Mouse (Mus musculus): ENCODE measurements around the gene Ace2. TPM values are rescaled to one million over a fixed set of nuclear protein-coding genes. Genes with fewer than 3 reads are reported as not detected.

Ace2 gene
- polyA plus RNA-seq, 1 experiment from 2014 or later: 47.7 TPM

- WGBS: 27% methylated on average over 3 of the region's 3 CpGs
- Histone ChIP-seq H3K27me3 (ENCODE audit: control insufficient read depth, insufficient read depth, low read length) (no peaks in the 10 kb centered on the region), H3K4me3 (ENCODE audit: low read depth, low read length) (no peak overlapping the region), H3K9me3 (ENCODE audit: control insufficient read depth, low read length) (no peaks in the 10 kb centered on the region), H3K9ac (ENCODE audit: low read length) (no peak overlapping the region), H3K27ac (replicated peaks) (no peak overlapping the region), H3K4me2 (replicated peaks; ENCODE audit: low read depth) (no peak overlapping the region), H3K36me3 (ENCODE audit: control insufficient read depth, insufficient read depth, low read length) (no peaks in the 10 kb centered on the region), H3K4me1 (replicated peaks; ENCODE audit: control insufficient read depth, insufficient read depth) (no peaks in the 10 kb centered on the region)
- TF ChIP-seq CTCF (IDR thresholded peaks at IDR 0.05; ENCODE audit: low read depth): peak; percentile 85
- TF ChIP-seq EP300 (optimal IDR thresholded peaks at IDR 0.05): no peak
- DNase-seq (ENCODE audit: low spot score): peak; percentile 40
- ATAC-seq (ENCODE audit: low FRiP score, low TSS enrichment): peak; percentile 74
Measured at GRCm38 (mm10) chrX:164183844-164184243, 44.7 kb downstream of the Ace2 start.

GRCm38 (mm10) chrX:164189880-164190279 lies 50.7 kb downstream of the Ace2 start:
- no peaks in the 10 kb centered on the region for H3K36me3 ChIP-seq (ENCODE audit: control insufficient read depth, insufficient read depth, low read length)
- H3K4me1 ChIP-seq (replicated peaks; ENCODE audit: control insufficient read depth, insufficient read depth): no peaks in the 10 kb centered on the region
- no peak overlapping the region for H3K27ac ChIP-seq (replicated peaks)
- no peak overlapping the region for H3K4me2 ChIP-seq (replicated peaks; ENCODE audit: low read depth)
- H3K4me3 ChIP-seq (ENCODE audit: low read depth, low read length): no peak overlapping the region
- no peak overlapping the region for H3K9ac ChIP-seq (ENCODE audit: low read length)
- no peak for TF ChIP-seq CTCF (IDR thresholded peaks at IDR 0.05; ENCODE audit: low read depth)
- no peak for TF ChIP-seq EP300 (optimal IDR thresholded peaks at IDR 0.05)
- no peaks in the 10 kb centered on the region for H3K27me3 ChIP-seq (ENCODE audit: control insufficient read depth, insufficient read depth, low read length)
- no peaks in the 10 kb centered on the region for H3K9me3 ChIP-seq (ENCODE audit: control insufficient read depth, low read length)
- ATAC-seq (ENCODE audit: low FRiP score, low TSS enrichment): no peak
- DNase-seq (ENCODE audit: low spot score): no peak

- DNase-seq (ENCODE audit: low spot score): no peak
- ATAC-seq (ENCODE audit: low FRiP score, low TSS enrichment): no peak
- WGBS: 85% methylated on average over 2 of the region's 2 CpGs
- H3K9ac ChIP-seq (ENCODE audit: low read length): no peak overlapping the region
- H3K4me3 ChIP-seq (ENCODE audit: low read depth, low read length): no peak overlapping the region
- H3K36me3 ChIP-seq (ENCODE audit: control insufficient read depth, insufficient read depth, low read length): no peaks in the 10 kb centered on the region
- no peaks in the 10 kb centered on the region for H3K4me1 ChIP-seq (replicated peaks; ENCODE audit: control insufficient read depth, insufficient read depth)
- no peaks in the 10 kb centered on the region for H3K27me3 ChIP-seq (ENCODE audit: control insufficient read depth, insufficient read depth, low read length)
- no peak overlapping the region for H3K27ac ChIP-seq (replicated peaks)
- TF ChIP-seq EP300 (optimal IDR thresholded peaks at IDR 0.05): no peak
- no peak for TF ChIP-seq CTCF (IDR thresholded peaks at IDR 0.05; ENCODE audit: low read depth)
- H3K4me2 ChIP-seq (replicated peaks; ENCODE audit: low read depth): no peak overlapping the region
- no peaks in the 10 kb centered on the region for H3K9me3 ChIP-seq (ENCODE audit: control insufficient read depth, low read length)
Measured at GRCm38 (mm10) chrX:164197679-164198078, 58.5 kb downstream of the Ace2 start.

- no peak overlapping the region for H3K4me2 ChIP-seq (replicated peaks; ENCODE audit: low read depth)
- TF ChIP-seq CTCF (IDR thresholded peaks at IDR 0.05; ENCODE audit: low read depth): no peak
- no peak for TF ChIP-seq EP300 (optimal IDR thresholded peaks at IDR 0.05)
- ATAC-seq (ENCODE audit: low FRiP score, low TSS enrichment): no peak
Measured at GRCm38 (mm10) chrX:164200547-164200946, 61.4 kb downstream of the Ace2 start.

GRCm38 (mm10) chrX:164221989-164222388 lies 82.9 kb downstream of the Ace2 start:
- 74% methylated on average over 2 of the region's 2 CpGs for WGBS
- H3K4me2 ChIP-seq (replicated peaks; ENCODE audit: low read depth): no peak overlapping the region
- no peak overlapping the region for H3K4me3 ChIP-seq (ENCODE audit: low read depth, low read length)
- no peaks in the 10 kb centered on the region for H3K27me3 ChIP-seq (ENCODE audit: control insufficient read depth, insufficient read depth, low read length)
- peak; percentile 15 for DNase-seq (ENCODE audit: low spot score)
- no peak overlapping the region for H3K9ac ChIP-seq (ENCODE audit: low read length)
- H3K36me3 ChIP-seq (ENCODE audit: control insufficient read depth, insufficient read depth, low read length): no peaks in the 10 kb centered on the region
- no peaks in the 10 kb centered on the region for H3K9me3 ChIP-seq (ENCODE audit: control insufficient read depth, low read length)
- no peaks in the 10 kb centered on the region for H3K4me1 ChIP-seq (replicated peaks; ENCODE audit: control insufficient read depth, insufficient read depth)
- no peak for ATAC-seq (ENCODE audit: low FRiP score, low TSS enrichment)
- H3K27ac ChIP-seq (replicated peaks): no peak overlapping the region
- TF ChIP-seq CTCF (IDR thresholded peaks at IDR 0.05; ENCODE audit: low read depth) (peak; percentile 52), EP300 (optimal IDR thresholded peaks at IDR 0.05) (no peak)

More at GRCm38 (mm10) chrX:164200547-164200946, 61.4 kb downstream of the Ace2 start:
- WGBS: 73% methylated on average over 5 of the region's 5 CpGs
- Histone ChIP-seq H3K27me3 (ENCODE audit: control insufficient read depth, insufficient read depth, low read length) (no peaks in the 10 kb centered on the region), H3K9me3 (ENCODE audit: control insufficient read depth, low read length) (no peaks in the 10 kb centered on the region), H3K27ac (replicated peaks) (no peak overlapping the region), H3K9ac (ENCODE audit: low read length) (no peak overlapping the region), H3K36me3 (ENCODE audit: control insufficient read depth, insufficient read depth, low read length) (no peaks in the 10 kb centered on the region), H3K4me3 (ENCODE audit: low read depth, low read length) (no peak overlapping the region), H3K4me1 (replicated peaks; ENCODE audit: control insufficient read depth, insufficient read depth) (no peaks in the 10 kb centered on the region)
- DNase-seq (ENCODE audit: low spot score): no peak

- Histone ChIP-seq H3K4me2 (replicated peaks; ENCODE audit: low read depth) (no peak overlapping the region), H3K27me3 (ENCODE audit: control insufficient read depth, insufficient read depth, low read length) (no peaks in the 10 kb centered on the region), H3K4me1 (replicated peaks; ENCODE audit: control insufficient read depth, insufficient read depth) (no peaks in the 10 kb centered on the region), H3K4me3 (ENCODE audit: low read depth, low read length) (no peak overlapping the region), H3K27ac (replicated peaks) (no peak overlapping the region), H3K9ac (ENCODE audit: low read length) (no peak overlapping the region), H3K9me3 (ENCODE audit: control insufficient read depth, low read length) (no peaks in the 10 kb centered on the region), H3K36me3 (ENCODE audit: control insufficient read depth, insufficient read depth, low read length) (no peaks in the 10 kb centered on the region)
- DNase-seq (ENCODE audit: low spot score): peak; percentile 16
- WGBS: 48% methylated on average over 8 of the region's 8 CpGs
- TF ChIP-seq CTCF (IDR thresholded peaks at IDR 0.05; ENCODE audit: low read depth) (no peak), EP300 (optimal IDR thresholded peaks at IDR 0.05) (no peak)
- ATAC-seq (ENCODE audit: low FRiP score, low TSS enrichment): peak; percentile 81
Measured at GRCm38 (mm10) chrX:164233380-164233779, 94.2 kb downstream of the Ace2 start.

Other genes with a start within 250 kb of the Ace2 start
- gene Ap1s2, start 230.3 kb upstream of the Ace2 start, polyA plus RNA-seq (2015; fragmentation: Nextera tagmentation; extraction: Ambion mirVana): 9.4 and 9.7 TPM in 2 replicates
- 34.8 and 40.3 TPM in 2 replicates for gene Zrsr2, start 180.7 kb upstream of the Ace2 start, polyA plus RNA-seq (2015; fragmentation: Nextera tagmentation; extraction: Ambion mirVana)
- gene Car5b, start 111.3 kb upstream of the Ace2 start, polyA plus RNA-seq (2015; fragmentation: Nextera tagmentation; extraction: Ambion mirVana): 3.8 and 4.2 TPM in 2 replicates
- 8.9 and 9.5 TPM in 2 replicates for gene Siah1b, start 62.8 kb upstream of the Ace2 start, polyA plus RNA-seq (2015; fragmentation: Nextera tagmentation; extraction: Ambion mirVana)
- 1.5 and 1.7 TPM in 2 replicates for gene Cltrn, start 50.5 kb upstream of the Ace2 start, polyA plus RNA-seq (2015; fragmentation: Nextera tagmentation; extraction: Ambion mirVana)
- 0.51 and 0.52 TPM in 2 replicates for gene Bmx, start 118.9 kb downstream of the Ace2 start, polyA plus RNA-seq (2015; fragmentation: Nextera tagmentation; extraction: Ambion mirVana)
- 19.6 and 19.8 TPM in 2 replicates for gene Pir, start 130.0 kb downstream of the Ace2 start, polyA plus RNA-seq (2015; fragmentation: Nextera tagmentation; extraction: Ambion mirVana)
- 3.4 and 4.1 TPM in 2 replicates for gene Vegfd, start 234.0 kb downstream of the Ace2 start, polyA plus RNA-seq (2015; fragmentation: Nextera tagmentation; extraction: Ambion mirVana)

Data from stomach, postnatal 0 days (tissue).